Mouse (Mus musculus): ENCODE data around the gene Thap3.

GRCm38 (mm10) chr4:152027524-152027923 is 38.7 kb upstream of the Thap3 start, which contains the start of gene Zbtb48:
- TF ChIP-seq CTCF (IDR thresholded peaks at IDR 0.05; ENCODE audit: low read depth, low read length) (no peak), POLR2A (IDR thresholded peaks at IDR 0.05; ENCODE audit: borderline replicate concordance, low read depth, low read length) (no peak)

Measured in bone marrow macrophage, adult 2 months (primary cell).